Mouse (Mus musculus) ES-E14 (cell line): ENCODE results near the gene Cmas. TPM values are rescaled to one million over a fixed set of nuclear protein-coding genes. Genes with fewer than 3 reads are reported as not detected.

Source experiments
- DNase-seq: peaks from one replicate; pipeline ENCODE4 v3.0.0-alpha.2; 2013; ENCODE audit warnings: low read depth, low spot score
- H3K27ac ChIP-seq: 2 replicates; pipeline ENCODE4 v1.5.1; 2012; ENCODE audit warnings: low read depth, mild to moderate bottlenecking, low read length, moderate library complexity, mixed read lengths; ENCODE audit not compliant: poor library complexity, insufficient read depth, severe bottlenecking
- H3K36me3 ChIP-seq: 2 replicates; pipeline ENCODE4 v1.6.1; 2012; ENCODE audit warnings: mild to moderate bottlenecking, low read length, moderate library complexity, mixed read lengths; ENCODE audit not compliant: control insufficient read depth, poor library complexity, insufficient read depth, severe bottlenecking
- H3K4me1 ChIP-seq, 2 experiments: fragments of 150-350 bp in 1 of 2; sonication (generic) in 1 of 2; 2 replicates each; pipeline ENCODE4 v1.6.1; 2012; ENCODE audit warnings: low read length in 2 of 2, mild to moderate bottlenecking in 1 of 2, mixed read lengths in 1 of 2; ENCODE audit not compliant: control insufficient read depth in 2 of 2, insufficient read depth in 2 of 2, poor library complexity in 1 of 2
- H3K4me3 ChIP-seq, 2 experiments: fragments of 150-350 bp in 1 of 2; sonication (generic) in 1 of 2; 2 replicates each; pipeline ENCODE4 v1.5.1; 2012; ENCODE audit warnings: low read length in 2 of 2, low read depth in 1 of 2, mild to moderate bottlenecking in 1 of 2, mixed read lengths in 1 of 2; ENCODE audit not compliant: insufficient read depth in 1 of 2, poor library complexity in 1 of 2, severe bottlenecking in 1 of 2
- H3K9ac ChIP-seq: 2 replicates; pipeline ENCODE4 v1.6.1; 2012; ENCODE audit warnings: low read depth, mild to moderate bottlenecking, low read length, mixed read lengths; ENCODE audit not compliant: poor library complexity, insufficient read depth, severe bottlenecking
- H3K9me3 ChIP-seq: fragments of 150-350 bp; sonication (generic); 2 replicates; pipeline ENCODE4 v1.6.1; 2012; ENCODE audit warnings: low read depth, mild to moderate bottlenecking, low read length; ENCODE audit not compliant: control insufficient read depth, insufficient read depth
- CHD2 ChIP-seq: IDR thresholded peaks from 2 replicates; pipeline ENCODE4 v1.6.1; 2014; ENCODE audit warnings: mild to moderate bottlenecking, low read depth, low read length, inconsistent platforms
- HCFC1 ChIP-seq: IDR thresholded peaks from 2 replicates; pipeline ENCODE4 v1.6.1; 2012; ENCODE audit warnings: low read length, inconsistent platforms, borderline replicate concordance; ENCODE audit not compliant: insufficient read depth
- MAFK ChIP-seq: IDR thresholded peaks from 2 replicates; pipeline ENCODE4 v1.6.1; 2014; ENCODE audit warnings: mild to moderate bottlenecking, low read depth, low read length, inconsistent platforms; ENCODE audit not compliant: insufficient read depth
- ZC3H11A ChIP-seq: IDR thresholded peaks from 2 replicates; pipeline ENCODE4 v1.6.1; 2012; ENCODE audit warnings: low read depth, mild to moderate bottlenecking, inconsistent platforms, low read length, borderline replicate concordance
- ZNF384 ChIP-seq: IDR thresholded peaks from 2 replicates; pipeline ENCODE4 v1.6.1; 2012; ENCODE audit warnings: low read depth, low read length, inconsistent platforms
- in situ Hi-C, 2 experiments: fragments of 600-800 bp; cut with MboI; formaldehyde crosslinking; loops; one replicate each; pipeline ENCODE4 v1.15.1; 2025; ENCODE audit warnings: low sequenced_read_pairs in 2 of 2, inconsistent platforms in 1 of 2; ENCODE audit not compliant: unreplicated experiment in 2 of 2
- total RNA-seq: library from RNA; depleted of rRNA; stranded (reverse); fragments of 300-350 nt; gene quantifications from 2 replicates; pipeline ENCODE4 v1.2.3, GENCODE M21; 2012

Gene Cmas
- total RNA-seq, 1 experiment, result 61.0 TPM

- no peaks in the 10 kb centered on the region for H3K9me3 ChIP-seq
- in situ Hi-C loops, result no loop called here
These were observed 31.8 kb downstream of the Cmas start for GRCm38 (mm10) chr6:142788042-142788987.

GRCm38 (mm10) chr6:142789736-142790135 is 33.2 kb downstream of the Cmas start:
- no peak overlapping the region for H3K27ac ChIP-seq
- TF ChIP-seq HCFC1 (no peak), ZC3H11A (no peak), MAFK (no peak), ZNF384 (no peak), CHD2 (no peak)
- H3K9ac ChIP-seq, result no peak overlapping the region
- in situ Hi-C loops, result no loop called here
- DNase-seq, result no peak
- H3K36me3 ChIP-seq, result no peaks in the 10 kb centered on the region
- H3K4me1 ChIP-seq, result peaks cover 0 to 4% of the 10 kb centered on the region in 2 experiments; a peak in 1 of 4 replicates
- no peaks in the 10 kb centered on the region for H3K9me3 ChIP-seq
- H3K4me3 ChIP-seq, result no peak overlapping the region

More at GRCm38 (mm10) chr6:142788042-142788987, 31.8 kb downstream of the Cmas start:
- TF ChIP-seq ZC3H11A, result no peak
- TF ChIP-seq ZNF384, result no peak
- no peak for TF ChIP-seq HCFC1
- no peak for TF ChIP-seq MAFK
- no peak for TF ChIP-seq CHD2
- no peak overlapping the region for H3K27ac ChIP-seq
- DNase-seq, result peak; percentile 85
- H3K36me3 ChIP-seq, result no peaks in the 10 kb centered on the region
- H3K4me3 ChIP-seq, result peak overlapping the region; percentile 46 to 67; a peak in 3 of 4 replicates
- H3K4me1 ChIP-seq, result peaks cover 0 to 6% of the 10 kb centered on the region in 2 experiments; a peak in 1 of 4 replicates
- H3K9ac ChIP-seq, result no peak overlapping the region

GRCm38 (mm10) chr6:142792241-142792968 is 35.9 kb downstream of the Cmas start:
- no peaks in the 10 kb centered on the region for H3K36me3 ChIP-seq
- H3K27ac ChIP-seq, result no peak overlapping the region
- H3K4me1 ChIP-seq, result peaks cover 0 to 4% of the 10 kb centered on the region in 2 experiments; a peak in 1 of 4 replicates
- H3K4me3 ChIP-seq, result no peak overlapping the region
- H3K9me3 ChIP-seq, result no peaks in the 10 kb centered on the region
- no peak for DNase-seq
- in situ Hi-C loops, result no loop called here
- TF ChIP-seq HCFC1 (no peak), MAFK (no peak), ZNF384 (no peak), ZC3H11A (no peak), CHD2 (no peak)
- no peak overlapping the region for H3K9ac ChIP-seq

- Histone ChIP-seq H3K9me3 (no peaks in the 10 kb centered on the region), H3K36me3 (no peaks in the 10 kb centered on the region), H3K27ac (no peak overlapping the region), H3K9ac (no peak overlapping the region), H3K4me3 (no peak overlapping the region), H3K4me1 (0 out of 4 replicates have a peak, but pooled peaks cover 0 to 2% of the 10 kb centered on the region in 2 experiments)
- TF ChIP-seq HCFC1 (no peak), CHD2 (no peak), ZC3H11A (no peak), MAFK (no peak), ZNF384 (no peak)
- no peak for DNase-seq
- in situ Hi-C loops, result no loop called here
These were observed 37.0 kb downstream of the Cmas start for GRCm38 (mm10) chr6:142793468-142793867.
